In the genomic region with DNA sequence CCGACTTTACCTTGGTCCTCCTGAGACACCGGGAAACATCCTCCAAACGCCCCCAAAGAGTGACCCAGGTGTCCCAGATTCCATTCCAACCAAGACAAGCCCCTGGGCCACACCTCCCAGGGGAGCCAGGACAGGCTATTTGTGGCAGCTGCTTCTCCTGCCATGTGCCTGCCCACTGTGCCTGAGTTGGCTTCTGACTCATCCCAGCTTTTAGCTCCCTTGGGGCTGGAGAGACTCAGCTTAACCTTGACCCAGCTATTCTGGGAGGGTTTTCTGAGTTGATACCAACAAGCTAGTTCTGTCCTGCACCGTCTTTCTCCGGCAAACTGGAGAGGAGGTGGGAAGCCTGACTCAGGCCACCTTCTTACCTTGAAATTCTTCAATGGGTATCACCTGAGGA, we compare ENCODE assay signal across 18 mouse cellular contexts. TPM values are rescaled to one million over a fixed set of nuclear protein-coding genes. Genes with fewer than 3 reads are reported as not detected.
DNase-seq lines count a peak whose midpoint lies in the region; ATAC-seq lines count a peak whose summit lies in the region.
"Had no signal": no experiment of that assay in that cellular context is flagged by ENCODE, and none has a peak within 500 bp of the region (broad histone marks: within the 10 kb centered on the region; RNA-seq: fewer than 3 reads in every experiment).

No protein-coding gene starts in this region.

- no peaks in the 10 kb centered on the region for H3K9me3 ChIP-seq in heart, embryonic 11.5 days (replicated peaks; ENCODE audit: control insufficient read depth, low read length)

- peaks cover 53% of the 10 kb centered on the region for H3K27me3 ChIP-seq in heart, embryonic 11.5 days (ENCODE audit: control insufficient read depth, insufficient read depth, low read length)

- no peak overlapping the region for H3K27ac ChIP-seq in heart, embryonic 11.5 days (ENCODE audit: low read depth, low read length)
- H3K27ac ChIP-seq: kidney, postnatal 0 days; layer of hippocampus, adult 2 months had no signal

- WGBS in heart, embryonic 11.5 days (ENCODE audit: insufficient replicate concordance), result 76% methylated on average over 5 of the region's 5 CpGs

- no peak overlapping the region for H3K9ac ChIP-seq in heart, embryonic 11.5 days (ENCODE audit: low read depth, low read length)

- no peak for ATAC-seq in heart, embryonic 11.5 days (replicated peaks; ENCODE audit: insufficient number of reproducible peaks, low FRiP score, low TSS enrichment)
- ATAC-seq: forebrain, embryonic 14.5 days; hindbrain, embryonic 16.5 days; intestine, postnatal 0 days had no signal

- DNase-seq in cerebellum, adult 11-12 months, result peak; percentile 23
- DNase-seq in cerebellum, postnatal 14 days, result no peak
- peak; percentile 96 for DNase-seq in heart, adult 11 months
- peak; percentile 60 for DNase-seq in 3T3-L1 (ENCODE audit: low read depth, low spot score)
- peak; percentile 75 for DNase-seq in adrenal gland, postnatal 14 days
- no peak for DNase-seq in spleen, postnatal 4 days (ENCODE audit: low spot score in 2 of 2)
- no peak for DNase-seq in Muller cell, postnatal 12 days (ENCODE audit: inconsistent ontology term)
- DNase-seq: left cerebral cortex, postnatal 4 days; lung, adult 2 months; lung, postnatal 36 days had no signal

- H3K36me3 ChIP-seq in heart, embryonic 11.5 days (ENCODE audit: control insufficient read depth, insufficient read depth, low read length), result no peaks in the 10 kb centered on the region

- H3K4me2 ChIP-seq in heart, embryonic 11.5 days, result no peak overlapping the region
- H3K4me2 ChIP-seq: midbrain, embryonic 11.5 days had no signal

- H3K4me1 ChIP-seq in heart, embryonic 11.5 days (ENCODE audit: control insufficient read depth, insufficient read depth, low read length), result peaks cover 12% of the 10 kb centered on the region

- H3K4me3 ChIP-seq in heart, embryonic 11.5 days (ENCODE audit: low read depth, low read length), result no peak overlapping the region
- H3K4me3 ChIP-seq: erythroblast, embryonic 14.5 days; layer of hippocampus, adult 2 months had no signal

RNA-seq across cellular contexts. Expression of gene Ntng2, which starts 54.4 kb away (rescaled TPM):
- polyA plus RNA-seq in heart, embryonic 11.5 days (2014; fragmentation: Nextera tagmentation; extraction: Ambion mirVana), result 0.23 TPM in 1 of 2 replicates, not detected in the other
- total RNA-seq in adrenal gland, postnatal 14 days (2021), result 20.6 and 25.2 TPM in 2 replicates
- polyA plus RNA-seq: erythroblast, embryonic 14.5 days had no signal

Comparison
In these comparisons a context has a peak if more than half of its experiments do, and no peak if none do; other contexts are left out.
1. DNase-seq: peak in cerebellum, adult 11-12 months (single experiment), heart, adult 11 months (single experiment), 3T3-L1 (single experiment) and adrenal gland, postnatal 14 days (single experiment); none in cerebellum, postnatal 14 days (0 of 2), spleen, postnatal 4 days (0 of 2) and Muller cell, postnatal 12 days (single experiment).